Mouse (Mus musculus) brain, embryonic 14.5 days (tissue): ENCODE results near the gene Ugt1a1.

Experiments used
- CTCF ChIP-seq: fragments of 200-500 bp; IDR thresholded peaks from 2 replicates; pipeline ENCODE4 v1.5.1; 2012; ENCODE audit warnings: inconsistent platforms, mild to moderate bottlenecking, moderate library complexity, borderline replicate concordance; ENCODE audit not compliant: insufficient read depth, insufficient read length; ENCODE audit errors: extremely low read depth
- POLR2A ChIP-seq: fragments of 200-500 bp; IDR thresholded peaks from 2 replicates; pipeline ENCODE4 v1.6.1; 2012; ENCODE audit warnings: mild to moderate bottlenecking, inconsistent platforms, borderline replicate concordance; ENCODE audit not compliant: poor library complexity, insufficient read depth, insufficient read length, severe bottlenecking; ENCODE audit errors: extremely low read depth

GRCm38 (mm10) chr1:88263778-88264177 lies 52.0 kb downstream of the Ugt1a1 start:
- TF ChIP-seq POLR2A (no peak), CTCF (no peak)
